Mouse (Mus musculus) lung, postnatal 14 days (tissue): Measurements from ENCODE around the gene Ncapg2.
A peak's percentile ranks its signal among the peaks of the same experiment; 100 is the strongest.

Experiments used
- DNase-seq: peaks from one replicate; pipeline ENCODE4 v3.0.0; 2021

The Ncapg2 gene

GRCm38 (mm10) chr12:116449536-116449935 is 44.3 kb downstream of the Ncapg2 start:
- DNase-seq: no peak

GRCm38 (mm10) chr12:116460379-116461065 is 55.3 kb downstream of the Ncapg2 start:
- no peak for DNase-seq

- DNase-seq: no peak
Measured at GRCm38 (mm10) chr12:116467030-116467429, 61.8 kb downstream of the Ncapg2 start.

- no peak for DNase-seq
Measured at GRCm38 (mm10) chr12:116468348-116468747, 63.1 kb downstream of the Ncapg2 start.

- DNase-seq: no peak
Measured at GRCm38 (mm10) chr12:116469096-116469495, 63.9 kb downstream of the Ncapg2 start.

- no peak for DNase-seq
Measured at GRCm38 (mm10) chr12:116473264-116473663, 68.1 kb downstream of the Ncapg2 start.

- DNase-seq: no peak
Measured at GRCm38 (mm10) chr12:116473761-116474160, 68.6 kb downstream of the Ncapg2 start.

GRCm38 (mm10) chr12:116474676-116475075 is 69.5 kb downstream of the Ncapg2 start:
- DNase-seq: no peak

- no peak for DNase-seq
Measured at GRCm38 (mm10) chr12:116478771-116479170, 73.6 kb downstream of the Ncapg2 start.

GRCm38 (mm10) chr12:116481921-116482320 is 76.7 kb downstream of the Ncapg2 start:
- no peak for DNase-seq

- no peak for DNase-seq
Measured at GRCm38 (mm10) chr12:116483581-116483980, 78.4 kb downstream of the Ncapg2 start.

- no peak for DNase-seq
Measured at GRCm38 (mm10) chr12:116484991-116485390, 79.8 kb downstream of the Ncapg2 start.

GRCm38 (mm10) chr12:116485591-116486403 is 80.6 kb downstream of the Ncapg2 start, which contains the start of gene Ptprn2:
Gene Ptprn2, plus strand, starts transcription at chr12:116485720.
- peak; percentile 51 for DNase-seq

GRCm38 (mm10) chr12:116486404-116486730 is 81.2 kb downstream of the Ncapg2 start:
- DNase-seq: no peak

- DNase-seq: no peak
Measured at GRCm38 (mm10) chr12:116488836-116489235, 83.6 kb downstream of the Ncapg2 start.

- DNase-seq: no peak
Measured at GRCm38 (mm10) chr12:116490575-116491356, 85.6 kb downstream of the Ncapg2 start.

GRCm38 (mm10) chr12:116498666-116499065 is 93.5 kb downstream of the Ncapg2 start:
- no peak for DNase-seq

- DNase-seq: no peak
Measured at GRCm38 (mm10) chr12:116500652-116501051, 95.5 kb downstream of the Ncapg2 start.

GRCm38 (mm10) chr12:116512482-116512881 is 107.3 kb downstream of the Ncapg2 start:
- DNase-seq: no peak
